15 mouse cellular contexts compared by ENCODE assay signal in the genomic region with DNA sequence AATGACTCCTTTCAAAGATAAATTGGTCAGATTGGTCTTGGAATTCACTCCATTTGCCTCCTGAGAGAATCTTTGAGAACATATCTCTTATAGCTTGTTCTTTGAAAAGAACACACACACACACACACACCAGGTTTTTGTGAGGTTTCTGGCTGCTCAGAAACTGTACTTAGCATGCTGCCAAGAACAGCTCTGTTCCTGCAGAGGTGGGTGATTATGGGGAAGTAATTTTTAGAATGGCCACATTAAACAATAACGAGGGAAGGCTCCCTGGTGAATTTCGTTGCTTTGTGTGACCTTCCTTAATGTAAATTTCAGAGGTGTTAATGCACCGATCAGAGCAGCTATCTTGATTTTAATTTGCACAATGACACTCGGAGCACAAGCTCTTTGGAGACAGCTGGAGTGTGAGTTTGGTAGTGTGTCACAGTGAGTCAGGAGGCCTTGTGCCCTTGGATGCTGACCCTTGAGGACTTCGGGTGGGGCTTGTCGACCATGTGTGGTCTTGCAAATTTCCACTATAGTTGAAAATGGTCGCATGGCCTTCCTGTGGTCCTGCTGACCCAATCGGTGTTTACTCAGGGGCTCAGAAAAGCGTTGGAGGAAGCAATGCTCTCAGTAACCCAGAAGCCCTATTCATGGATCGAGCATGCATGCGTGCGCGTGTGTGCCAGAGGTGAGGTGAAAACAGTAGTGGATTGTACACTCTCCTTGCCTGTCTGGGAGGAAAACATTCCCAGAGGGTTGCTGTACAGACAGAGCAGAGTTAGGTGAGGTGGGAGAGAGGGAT.
A peak's percentile ranks its signal among the peaks of the same experiment; 100 is the strongest.
DNase-seq lines count a peak whose midpoint lies in the region; ATAC-seq and TF ChIP-seq lines count a peak whose summit lies in the region.
"Had no signal": no experiment of that assay in that cellular context is flagged by ENCODE, and none has a peak within 500 bp of the region (broad histone marks: within the 10 kb centered on the region; RNA-seq: fewer than 3 reads in every experiment).

No protein-coding gene starts in this region.

- H3K9ac ChIP-seq in liver, embryonic 13.5 days: no peak overlapping the region
- H3K9ac ChIP-seq: embryonic facial prominence, embryonic 13.5 days; limb, embryonic 15.5 days had no signal

- H3K4me2 ChIP-seq in liver, embryonic 13.5 days: 0 out of 2 replicates have a peak overlapping the region, but pooled peaks have one; percentile 8
- H3K4me2 ChIP-seq: embryonic facial prominence, embryonic 13.5 days; heart, embryonic 11.5 days; limb, embryonic 15.5 days had no signal

- H3K4me1 ChIP-seq in heart, embryonic 10.5 days: peaks cover 21% of the 10 kb centered on the region
- no peaks in the 10 kb centered on the region for H3K4me1 ChIP-seq in liver, embryonic 13.5 days (replicated peaks)
- H3K4me1 ChIP-seq in thymus, adult 2 months (replicated peaks; ENCODE audit: control insufficient read depth, insufficient read depth, low read length): no peaks in the 10 kb centered on the region

- TF ChIP-seq POLR2A in thymus, adult 2 months (IDR thresholded peaks at IDR 0.05; ENCODE audit: control insufficient read depth, extremely low read depth, insufficient read depth, low read length, poor library complexity): no peak

- no peak for ATAC-seq in liver, embryonic 13.5 days (ENCODE audit: low read depth)
- ATAC-seq in activated CD4-positive, CD25-positive, alpha-beta regulatory T cell, adult 4 months: no peak

- H3K4me3 ChIP-seq in heart, embryonic 10.5 days: no peak overlapping the region
- H3K4me3 ChIP-seq in liver, embryonic 13.5 days (replicated peaks): no peak overlapping the region
- no peak overlapping the region for H3K4me3 ChIP-seq in thymus, adult 2 months (ENCODE audit: control insufficient read depth, insufficient read depth, low read length)
- H3K4me3 ChIP-seq: embryonic facial prominence, embryonic 13.5 days; limb, embryonic 15.5 days had no signal

- H3K27ac ChIP-seq in heart, embryonic 10.5 days: peak overlapping the region; percentile 4; the same call in 1 of the 2 replicates
- H3K27ac ChIP-seq in liver, embryonic 13.5 days: no peak overlapping the region
- H3K27ac ChIP-seq in thymus, adult 2 months (ENCODE audit: control insufficient read depth, insufficient read depth, low read length): no peak overlapping the region
- H3K27ac ChIP-seq: embryonic facial prominence, embryonic 13.5 days; limb, embryonic 15.5 days had no signal

- peak; percentile 66 for DNase-seq in heart, embryonic 10.5 days (ENCODE audit: low spot score)
- DNase-seq in heart, adult 18-20 months: no peak
- DNase-seq in liver, embryonic 13.5 days: no peak
- DNase-seq in liver: no peak
- peak; percentile 21 for DNase-seq in right cerebral cortex, adult 18-20 months
- DNase-seq in right cerebral cortex, postnatal 10 days (ENCODE audit: low spot score in 2 of 2): no peak
- DNase-seq in thymus, adult 2 months: no peak
- DNase-seq: cerebellum, postnatal 14 days; kidney, adult 9 months; layer of hippocampus, adult 9-11 months; spleen, adult 18-20 months had no signal

- no peaks in the 10 kb centered on the region for H3K9me3 ChIP-seq in heart, embryonic 10.5 days
- H3K9me3 ChIP-seq in liver, embryonic 13.5 days (replicated peaks): no peaks in the 10 kb centered on the region
- H3K9me3 ChIP-seq: embryonic facial prominence, embryonic 13.5 days; limb, embryonic 15.5 days had no signal

- H3K27me3 ChIP-seq in heart, embryonic 10.5 days (ENCODE audit: insufficient read depth, poor library complexity, severe bottlenecking): no peaks in the 10 kb centered on the region
- H3K27me3 ChIP-seq in liver, embryonic 13.5 days: no peaks in the 10 kb centered on the region
- H3K27me3 ChIP-seq in thymus, adult 2 months (ENCODE audit: control insufficient read depth, insufficient read depth, low read length): no peaks in the 10 kb centered on the region
- H3K27me3 ChIP-seq: embryonic facial prominence, embryonic 13.5 days; limb, embryonic 15.5 days had no signal

- no peaks in the 10 kb centered on the region for H3K36me3 ChIP-seq in heart, embryonic 10.5 days
- H3K36me3 ChIP-seq in liver, embryonic 13.5 days: no peaks in the 10 kb centered on the region
- H3K36me3 ChIP-seq in thymus, adult 2 months (ENCODE audit: control insufficient read depth, insufficient read depth, low read length): no peaks in the 10 kb centered on the region
- H3K36me3 ChIP-seq: embryonic facial prominence, embryonic 13.5 days; limb, embryonic 15.5 days had no signal

- WGBS in heart, embryonic 10.5 days: 75% methylated on average over 13 of the region's 13 CpGs
- WGBS in liver, embryonic 13.5 days (ENCODE audit: insufficient replicate concordance): 62% methylated on average over 13 of the region's 13 CpGs
- 78% methylated on average over 13 of the region's 13 CpGs for WGBS in thymus, adult 2 months

- no peak for TF ChIP-seq CTCF in thymus, adult 2 months (IDR thresholded peaks at IDR 0.05; ENCODE audit: borderline replicate concordance, control insufficient read depth, extremely low read depth, insufficient read depth, low read length, poor library complexity)

Comparison
In these comparisons a context has a peak if more than half of its experiments do, and no peak if none do; other contexts are left out.
1. DNase-seq: peak in heart, embryonic 10.5 days (single experiment) and right cerebral cortex, adult 18-20 months (single experiment); none in heart, adult 18-20 months (0 of 2), liver, embryonic 13.5 days (single experiment), liver (single experiment), right cerebral cortex, postnatal 10 days (0 of 2) and thymus, adult 2 months (single experiment).